Mouse (Mus musculus) MEL (cell line): ENCODE measurements around the gene Shroom1. TPM values are rescaled to one million over a fixed set of nuclear protein-coding genes. Genes with fewer than 3 reads are reported as not detected.

ENCODE experiments used
- DNase-seq: peaks from one replicate; pipeline ENCODE4 v3.0.0; 2011; ENCODE audit warnings: low read depth, low spot score
- H3K27ac ChIP-seq: 2 replicates; pipeline ENCODE4 v1.5.1; 2012; ENCODE audit warnings: low read depth, mild to moderate bottlenecking, control low read depth, low read length, moderate library complexity; ENCODE audit not compliant: control insufficient read depth
- H3K27me3 ChIP-seq, 2 experiments: fragments of 150-350 bp in 1 of 2; sonication (generic) in 1 of 2; 2 replicates each; pipeline ENCODE4 v1.6.1; 2012; ENCODE audit warnings: low read length in 2 of 2, mild to moderate bottlenecking in 2 of 2, improper control_type of control experiment in 1 of 2, moderate library complexity in 1 of 2; ENCODE audit not compliant: insufficient read depth in 2 of 2, control insufficient read depth in 1 of 2
- H3K36me3 ChIP-seq, 2 experiments: 2 replicates each; pipeline ENCODE4 v1.6.1; 2012 to 2014; ENCODE audit warnings: low read length in 2 of 2, improper control_type of control experiment in 1 of 2, inconsistent platforms in 1 of 2, mild to moderate bottlenecking in 1 of 2; ENCODE audit not compliant: insufficient read depth in 2 of 2, control insufficient read depth in 1 of 2
- H3K4me1 ChIP-seq, 2 experiments: fragments of 150-350 bp in 1 of 2; sonication (generic) in 1 of 2; 2 replicates each; pipeline ENCODE4 v1.6.1; 2012; ENCODE audit warnings: low read length in 2 of 2, improper control_type of control experiment in 1 of 2, mild to moderate bottlenecking in 1 of 2; ENCODE audit not compliant: insufficient read depth in 2 of 2, control insufficient read depth in 1 of 2
- H3K4me3 ChIP-seq, 2 experiments: fragments of 150-350 bp in 1 of 2; sonication (generic) in 1 of 2; 2 replicates each; pipeline ENCODE4 v1.5.1; 2012; ENCODE audit warnings: low read depth in 2 of 2, low read length in 2 of 2, mild to moderate bottlenecking in 2 of 2, moderate library complexity in 2 of 2, control low read depth in 1 of 2, improper control_type of control experiment in 1 of 2; ENCODE audit not compliant: control insufficient read depth in 1 of 2, insufficient read depth in 1 of 2
- H3K79me2 ChIP-seq: 2 replicates; pipeline ENCODE4 v1.6.1; 2012; ENCODE audit warnings: mild to moderate bottlenecking, low read length, moderate library complexity; ENCODE audit not compliant: control insufficient read depth, poor library complexity, insufficient read depth
- H3K9ac ChIP-seq: 2 replicates; pipeline ENCODE4 v1.6.1; 2012; ENCODE audit warnings: low read depth, mild to moderate bottlenecking, control low read depth, low read length, moderate library complexity; ENCODE audit not compliant: control insufficient read depth, poor library complexity, severe bottlenecking
- H3K9me3 ChIP-seq: fragments of 150-350 bp; sonication (generic); replicated peaks from 2 replicates; pipeline ENCODE4 v1.6.1; 2012; ENCODE audit warnings: mild to moderate bottlenecking, low read length, improper control_type of control experiment, moderate library complexity; ENCODE audit not compliant: insufficient read depth
- CHD2 ChIP-seq: IDR thresholded peaks from 2 replicates; pipeline ENCODE4 v1.6.1; 2011; ENCODE audit warnings: low read length, improper control_type of control experiment
- EP300 ChIP-seq, 2 experiments: IDR thresholded peaks; 2 replicates each; pipeline ENCODE4 v1.6.1; 2011; ENCODE audit warnings: improper control_type of control experiment in 2 of 2, low read length in 2 of 2, low read depth in 1 of 2, mild to moderate bottlenecking in 1 of 2
- GABPA ChIP-seq: IDR thresholded peaks from 2 replicates; pipeline ENCODE4 v1.6.1; 2012; ENCODE audit warnings: low read depth, mild to moderate bottlenecking, inconsistent platforms, low read length, improper control_type of control experiment, moderate library complexity
- KAT2A ChIP-seq: conservative IDR thresholded peaks from 2 replicates; pipeline ENCODE4 v1.6.1; 2012; ENCODE audit warnings: low read depth, low read length, improper control_type of control experiment, inconsistent platforms
- MAFK ChIP-seq: IDR thresholded peaks from 2 replicates; pipeline ENCODE4 v1.6.1; 2011; ENCODE audit warnings: low read depth, mild to moderate bottlenecking, low read length, improper control_type of control experiment, borderline replicate concordance
- MYB ChIP-seq: IDR thresholded peaks from 2 replicates; pipeline ENCODE4 v1.6.1; 2011; ENCODE audit warnings: mild to moderate bottlenecking, low read depth, low read length, improper control_type of control experiment
- MYC ChIP-seq: IDR thresholded peaks from 2 replicates; pipeline ENCODE4 v1.6.1; 2011; ENCODE audit warnings: low read depth, mild to moderate bottlenecking, low read length, improper control_type of control experiment, moderate library complexity
- NRF1 ChIP-seq: IDR thresholded peaks from 2 replicates; pipeline ENCODE4 v1.6.1; 2014; ENCODE audit warnings: low read depth, mild to moderate bottlenecking, inconsistent platforms, low read length, improper control_type of control experiment, moderate library complexity; ENCODE audit not compliant: poor library complexity, insufficient read depth, severe bottlenecking
- POLR2A ChIP-seq, 2 experiments: IDR thresholded peaks; 2 replicates each; pipeline ENCODE4 v1.6.1; 2011 to 2012; ENCODE audit warnings: low read length in 2 of 2, mild to moderate bottlenecking in 2 of 2, control low read depth in 1 of 2, improper control_type of control experiment in 1 of 2, low read depth in 1 of 2, moderate library complexity in 1 of 2; ENCODE audit not compliant: control insufficient read depth in 1 of 2, insufficient read depth in 1 of 2, poor library complexity in 1 of 2
- POLR2AphosphoS2 ChIP-seq: IDR thresholded peaks from 2 replicates; pipeline ENCODE4 v1.6.1; 2011; ENCODE audit warnings: low read length, improper control_type of control experiment
- POLR2AphosphoS5 ChIP-seq: IDR thresholded peaks from 2 replicates; pipeline ENCODE4 v1.6.1; 2012; ENCODE audit warnings: low read depth, borderline replicate concordance, mild to moderate bottlenecking, inconsistent platforms, low read length, moderate library complexity, mixed read lengths
- RCOR1 ChIP-seq: IDR thresholded peaks from 2 replicates; pipeline ENCODE4 v1.6.1; 2012; ENCODE audit warnings: low read depth, mild to moderate bottlenecking, inconsistent platforms, low read length, improper control_type of control experiment
- SMC3 ChIP-seq: IDR thresholded peaks from 2 replicates; pipeline ENCODE4 v1.6.1; 2011; ENCODE audit warnings: low read depth, low read length, improper control_type of control experiment
- TBP ChIP-seq: IDR thresholded peaks from 2 replicates; pipeline ENCODE4 v1.8.0; 2011; ENCODE audit warnings: low read depth, low read length, improper control_type of control experiment
- ZC3H11A ChIP-seq: IDR thresholded peaks from 2 replicates; pipeline ENCODE4 v1.6.1; 2012; ENCODE audit warnings: low read depth, mild to moderate bottlenecking, inconsistent platforms, low read length, improper control_type of control experiment
- ZKSCAN1 ChIP-seq: IDR thresholded peaks from 2 replicates; pipeline ENCODE4 v1.6.1; 2012; ENCODE audit warnings: low read depth, mild to moderate bottlenecking, inconsistent platforms, low read length, improper control_type of control experiment, moderate library complexity
- polyA plus RNA-seq, 2 experiments: library from polyadenylated mRNA; stranded (reverse) in 1 of 2; unstranded in 1 of 2; fragments of >175 nt in 1 of 2; fragments of >200 nt in 1 of 2; gene quantifications; 2 replicates each; pipeline versions ENCODE4 v1.2.1 to v1.2.4; 2012; ENCODE audit warnings: low replicate concordance in 2 of 2, low read depth in 1 of 2; ENCODE audit not compliant: insufficient read length in 2 of 2, insufficient read depth in 1 of 2, missing spikeins in 1 of 2
- total RNA-seq: library from RNA; depleted of rRNA; stranded (reverse); fragments of 300-350 nt; gene quantifications from 2 replicates; pipeline ENCODE4 v1.2.3, GENCODE M21; 2012

Shroom1 gene
- total and polyA plus RNA-seq, 3 experiments = 0.19 TPM; not detected in 2

DNA sequence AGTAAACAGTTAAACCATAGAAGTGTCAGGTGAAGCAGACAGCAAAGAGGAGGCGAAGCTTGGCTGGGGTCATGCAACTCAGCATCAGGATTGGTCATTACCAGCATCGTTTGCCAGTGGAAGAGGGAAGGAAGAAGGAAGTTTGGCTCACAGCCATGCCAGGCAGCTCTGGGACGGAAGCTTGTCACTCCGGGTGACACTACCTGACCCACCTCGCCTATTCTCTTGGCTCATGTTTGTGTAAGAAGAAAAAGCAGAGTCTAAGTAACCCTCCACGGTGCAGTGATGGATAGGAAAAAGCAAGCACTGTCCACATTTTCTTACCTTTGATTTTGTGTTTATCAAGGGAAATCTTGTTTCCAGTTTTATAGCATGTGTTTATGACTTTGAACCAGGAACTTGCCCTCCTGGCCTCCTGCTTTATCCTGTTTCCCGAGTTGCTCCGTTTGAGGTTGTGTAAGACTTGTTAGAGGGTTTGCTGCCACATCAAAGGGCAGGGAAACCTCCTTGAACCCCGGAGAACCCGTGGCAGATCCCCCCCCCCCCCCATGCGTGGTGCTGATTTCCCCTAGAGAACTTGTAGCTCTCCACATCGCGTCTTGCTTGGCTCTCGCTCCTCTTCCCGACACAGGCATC is 6.8 kb upstream of the Shroom1 start:
- no peak for DNase-seq

DNA sequence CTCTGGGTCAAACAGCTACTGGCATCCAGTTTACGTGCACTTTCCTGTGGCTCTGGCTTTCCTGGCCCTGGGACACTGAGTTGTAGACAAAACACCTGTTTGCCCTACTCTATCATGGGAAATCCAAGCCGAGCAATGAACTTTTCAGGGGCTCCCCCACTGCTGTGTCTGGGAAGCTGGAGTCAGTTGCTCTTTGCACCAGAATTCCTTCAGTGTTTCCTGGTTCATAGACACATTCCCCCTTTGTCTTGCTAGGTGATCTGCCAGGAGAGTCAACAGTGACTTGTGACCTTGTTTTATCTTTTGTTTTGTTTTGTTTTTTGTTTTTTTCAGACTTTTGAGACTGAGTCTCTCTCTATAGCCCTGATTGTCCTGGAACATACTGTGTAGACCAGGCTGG is 5.6 kb upstream of the Shroom1 start:
- H3K27me3 ChIP-seq = peaks cover 24 to 32% of the 10 kb centered on the region in 2 experiments
- no peaks in the 10 kb centered on the region for H3K79me2 ChIP-seq
- H3K9ac ChIP-seq = no peak overlapping the region
- H3K27ac ChIP-seq = no peak overlapping the region
- H3K4me1 ChIP-seq = no peaks in the 10 kb centered on the region
- no peaks in the 10 kb centered on the region for H3K36me3 ChIP-seq
- TF ChIP-seq KAT2A (no peak), EP300 (IDR thresholded peaks at IDR 0.05; ENCODE audit: low read depth in 1 of 2, low read length in 2 of 2) (no peak), POLR2AphosphoS5 (no peak), RCOR1 (no peak), CHD2 (no peak), ZKSCAN1 (no peak), SMC3 (no peak)
- H3K4me3 ChIP-seq = no peak overlapping the region
- no peaks in the 10 kb centered on the region for H3K9me3 ChIP-seq
- no peak for DNase-seq

More for the DNA sequence above, 6.8 kb upstream of the Shroom1 start:
- Histone ChIP-seq H3K36me3 (no peaks in the 10 kb centered on the region), H3K9ac (no peak overlapping the region), H3K27ac (no peak overlapping the region), H3K4me1 (no peaks in the 10 kb centered on the region), H3K79me2 (no peaks in the 10 kb centered on the region), H3K9me3 (no peaks in the 10 kb centered on the region), H3K4me3 (no peak overlapping the region), H3K27me3 (peaks cover 23 to 30% of the 10 kb centered on the region in 2 experiments)
- TF ChIP-seq GABPA (no peak), MYC (no peak), POLR2A (IDR thresholded peaks at IDR 0.05; ENCODE audit: control insufficient read depth in 1 of 2, insufficient read depth in 1 of 2, low read depth in 1 of 2, low read length in 2 of 2, poor library complexity in 1 of 2) (no peak), SMC3 (no peak), NRF1 (no peak), ZC3H11A (no peak), POLR2AphosphoS2 (no peak), TBP (no peak), RCOR1 (no peak), MYB (no peak), MAFK (no peak)
